Mouse (Mus musculus) hindbrain, embryonic 13.5 days (tissue): Measurements from ENCODE around the gene Fam69a. TPM values are rescaled to one million over a fixed set of nuclear protein-coding genes. Genes with fewer than 3 reads are reported as not detected.
"Not testable (repeated sequence)": the region's sequence is repeated elsewhere in the genome, so short reads cannot be mapped to it uniquely, and the experiment has no call there.

ENCODE experiments used
- ATAC-seq: fragments of 200-750 bp; cut with Nextera tagmentation; 2 replicates; pipeline ENCODE4 v1.8.0; 2017; ENCODE audit warnings: moderate TSS enrichment; ENCODE audit not compliant: low FRiP score
- H3K27ac ChIP-seq: fragments of 300-500 bp; sonication (generic); 2 replicates; pipeline ENCODE4 v1.5.1; 2015; ENCODE audit warnings: inconsistent platforms, mild to moderate bottlenecking, moderate library complexity
- H3K27me3 ChIP-seq: fragments of 300-500 bp; sonication (generic); 2 replicates; pipeline ENCODE4 v1.6.1; 2015; ENCODE audit warnings: mild to moderate bottlenecking, inconsistent platforms
- H3K36me3 ChIP-seq: fragments of 300-500 bp; sonication (generic); 2 replicates; pipeline ENCODE4 v1.6.1; 2015; ENCODE audit warnings: mild to moderate bottlenecking, inconsistent platforms
- H3K4me1 ChIP-seq: fragments of 300-500 bp; sonication (generic); replicated peaks from 2 replicates; pipeline ENCODE4 v1.6.1; 2015; ENCODE audit warnings: inconsistent platforms
- H3K4me2 ChIP-seq: fragments of 300-500 bp; sonication (generic); 2 replicates; pipeline ENCODE4 v1.6.1; 2015; ENCODE audit warnings: inconsistent platforms, mild to moderate bottlenecking, moderate library complexity
- H3K4me3 ChIP-seq: fragments of 300-500 bp; sonication (generic); 2 replicates; pipeline ENCODE4 v1.5.1; 2015; ENCODE audit warnings: mild to moderate bottlenecking, inconsistent platforms
- H3K9ac ChIP-seq: fragments of 300-500 bp; sonication (generic); 2 replicates; pipeline ENCODE4 v1.6.1; 2015; ENCODE audit warnings: mild to moderate bottlenecking, inconsistent platforms
- H3K9me3 ChIP-seq: fragments of 300-500 bp; sonication (generic); 2 replicates; pipeline ENCODE4 v1.6.1; 2016; ENCODE audit warnings: inconsistent platforms
- WGBS: fragments of 180-500 bp; shearing (Covaris S2); methylation state at CpG from one replicate; pipeline ENCODE4 v1.1.7; 2015; 5-methylcytosine and 5-hydroxymethylcytosine counted together
- polyA plus RNA-seq: library from polyadenylated mRNA; unstranded; fragments of >200 nt; fragmentation: Nextera tagmentation; extraction: Ambion mirVana; gene quantifications from 2 replicates; pipeline ENCODE4 v1.2.1, GENCODE M21; 2015

Fam69a gene
- polyA plus RNA-seq, 1 experiment from 2014 or later: 44.6 TPM

DNA sequence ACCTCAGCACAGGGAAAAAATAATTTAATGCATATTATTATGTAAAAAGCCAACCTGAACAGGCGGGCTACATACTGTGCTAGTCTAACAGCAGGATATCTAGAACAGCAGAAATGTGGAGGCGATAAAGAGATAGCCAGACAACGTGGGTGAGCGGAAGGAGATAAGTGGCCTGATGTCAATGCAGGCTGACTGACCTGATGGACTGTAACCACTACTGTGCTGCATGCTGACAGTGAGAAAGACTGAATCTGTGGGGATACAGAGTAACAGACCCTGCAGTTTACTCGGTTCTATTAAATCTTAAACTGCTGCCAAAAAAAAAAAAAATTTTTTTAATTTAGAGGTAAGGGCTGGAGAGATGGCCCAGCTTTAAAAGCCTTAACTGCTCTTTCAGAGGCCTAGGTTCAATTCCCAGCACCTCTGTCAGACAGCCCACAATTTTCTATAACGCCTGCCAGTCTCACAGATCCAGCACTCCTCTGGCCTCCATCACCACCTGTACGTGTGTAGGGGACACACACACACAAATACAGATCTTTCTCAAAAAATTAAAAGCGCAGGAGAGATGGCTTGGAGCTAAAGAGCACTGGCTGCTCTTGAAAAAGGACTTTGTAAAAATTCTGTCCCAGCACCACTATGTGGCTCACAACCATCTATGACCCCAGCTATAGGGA lies 27.1 kb downstream of the Fam69a start:
- Histone ChIP-seq H3K4me2 (no peak overlapping the region), H3K9ac (no peak overlapping the region), H3K27me3 (no peaks in the 10 kb centered on the region), H3K9me3 (no peaks in the 10 kb centered on the region), H3K4me3 (no peak overlapping the region), H3K36me3 (no peaks in the 10 kb centered on the region), H3K4me1 (peaks cover 13% of the 10 kb centered on the region), H3K27ac (no peak overlapping the region)
- WGBS: 79% methylated on average over 8 of the region's 8 CpGs
- no peak for ATAC-seq

DNA sequence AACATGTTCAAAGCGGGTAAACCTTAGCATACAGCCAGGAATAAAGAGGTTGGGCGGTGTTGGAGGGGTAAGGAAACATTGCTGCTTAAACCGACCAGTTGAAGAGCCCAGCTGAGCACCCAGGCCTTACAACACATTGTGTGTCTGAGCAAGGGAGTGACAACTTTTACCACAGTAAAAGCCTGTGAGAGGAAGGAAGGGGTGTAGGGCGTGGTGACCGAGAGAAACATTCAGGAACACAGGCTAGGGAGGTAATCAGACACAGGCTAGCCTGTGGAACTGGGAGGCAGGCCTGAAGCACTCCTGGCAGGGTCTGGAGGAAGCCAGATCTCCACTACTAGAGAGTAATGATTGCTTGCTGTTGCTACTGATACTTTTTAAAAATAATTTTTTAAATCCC lies 36.2 kb downstream of the Fam69a start:
- no peaks in the 10 kb centered on the region for H3K4me1 ChIP-seq
- no peaks in the 10 kb centered on the region for H3K27me3 ChIP-seq
- H3K9me3 ChIP-seq: no peaks in the 10 kb centered on the region
- H3K36me3 ChIP-seq: no peaks in the 10 kb centered on the region
- no peak overlapping the region for H3K4me3 ChIP-seq
- ATAC-seq: no peak
- no peak overlapping the region for H3K4me2 ChIP-seq
- H3K9ac ChIP-seq: no peak overlapping the region
- 80% methylated on average over 5 of the region's 5 CpGs for WGBS
- no peak overlapping the region for H3K27ac ChIP-seq

DNA sequence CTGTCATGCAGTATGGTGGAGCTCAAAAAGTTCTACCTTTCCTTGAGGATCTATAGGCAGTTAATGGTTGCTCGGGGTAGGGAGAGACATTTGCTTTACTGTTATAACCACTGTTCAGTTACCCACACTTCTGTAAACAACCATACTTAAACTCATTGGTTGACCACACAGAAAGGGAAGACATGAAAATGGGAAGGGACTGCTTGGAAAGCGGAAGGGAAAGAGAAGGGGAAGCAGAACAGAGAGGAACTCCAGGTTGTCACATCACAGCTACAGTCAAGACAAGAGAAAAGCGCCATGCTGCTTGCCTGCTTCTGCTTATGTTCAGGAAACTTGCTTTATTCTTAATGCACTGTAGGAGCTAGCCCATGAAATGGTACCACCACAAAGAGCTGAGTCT lies 37.3 kb downstream of the Fam69a start:
- H3K4me3 ChIP-seq: no peak overlapping the region
- no peaks in the 10 kb centered on the region for H3K27me3 ChIP-seq
- H3K4me1 ChIP-seq: no peaks in the 10 kb centered on the region
- no peak overlapping the region for H3K4me2 ChIP-seq
- 89% methylated on average over 3 of the region's 3 CpGs for WGBS
- H3K36me3 ChIP-seq: no peaks in the 10 kb centered on the region
- ATAC-seq: no peak
- H3K9ac ChIP-seq: no peak overlapping the region
- no peaks in the 10 kb centered on the region for H3K9me3 ChIP-seq
- no peak overlapping the region for H3K27ac ChIP-seq

DNA sequence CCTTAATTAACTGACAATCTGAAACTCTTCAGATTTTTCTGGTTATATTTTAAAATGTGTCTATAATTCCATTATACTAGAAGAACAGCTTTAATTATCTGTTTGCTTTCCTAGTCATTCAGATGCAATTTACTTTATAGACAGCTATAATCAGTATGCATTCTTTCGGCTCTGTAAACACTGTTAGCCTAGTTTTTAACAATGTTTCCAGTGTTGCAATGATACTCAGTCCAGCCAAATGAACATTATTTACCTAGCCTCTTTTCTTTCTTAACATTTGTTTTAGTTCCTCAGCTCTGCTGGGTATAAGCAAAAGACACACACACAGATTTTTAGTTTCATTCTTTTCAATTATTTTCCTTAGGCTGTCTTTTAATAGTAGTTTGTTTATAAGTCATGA lies 38.0 kb downstream of the Fam69a start:
- Histone ChIP-seq H3K27me3 (no peaks in the 10 kb centered on the region), H3K36me3 (no peaks in the 10 kb centered on the region), H3K27ac (no peak overlapping the region), H3K4me1 (no peaks in the 10 kb centered on the region), H3K4me2 (no peak overlapping the region), H3K9ac (no peak overlapping the region), H3K4me3 (no peak overlapping the region), H3K9me3 (no peaks in the 10 kb centered on the region)
- ATAC-seq: no peak
- WGBS: 89% methylated on average over 1 of the region's 1 CpGs

- H3K9me3 ChIP-seq: no peaks in the 10 kb centered on the region
- no peak overlapping the region for H3K9ac ChIP-seq
- no peak for ATAC-seq
- 80% methylated on average over 2 of the region's 2 CpGs for WGBS
- H3K4me2 ChIP-seq: no peak overlapping the region
- H3K27me3 ChIP-seq: no peaks in the 10 kb centered on the region
- no peak overlapping the region for H3K27ac ChIP-seq
- H3K4me3 ChIP-seq: no peak overlapping the region
- no peaks in the 10 kb centered on the region for H3K4me1 ChIP-seq
- H3K36me3 ChIP-seq: no peaks in the 10 kb centered on the region
Measured at GRCm38 (mm10) chr5:107947548-107947947, 39.3 kb downstream of the Fam69a start.

DNA sequence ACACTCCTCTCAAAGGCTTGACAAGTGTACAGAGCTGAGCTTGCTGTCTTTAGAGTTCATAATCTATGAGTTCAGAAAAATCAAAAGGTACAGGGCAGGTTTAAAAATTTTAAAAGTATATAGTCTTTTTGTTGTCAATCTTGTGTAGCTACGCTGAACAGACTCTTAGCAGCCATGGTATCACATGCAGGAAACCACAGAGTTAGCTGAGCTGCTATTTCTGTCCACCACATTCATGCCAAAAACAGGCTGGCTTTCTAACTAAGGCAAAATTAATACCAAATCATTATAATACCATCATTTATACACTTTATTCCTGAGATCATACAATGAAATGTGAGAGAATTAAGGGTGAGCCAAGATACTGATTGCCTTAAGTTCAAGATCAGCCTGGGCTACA lies 40.4 kb downstream of the Fam69a start:
- no peaks in the 10 kb centered on the region for H3K27me3 ChIP-seq
- no peaks in the 10 kb centered on the region for H3K9me3 ChIP-seq
- ATAC-seq: no peak
- no peaks in the 10 kb centered on the region for H3K36me3 ChIP-seq
- no peak overlapping the region for H3K4me3 ChIP-seq
- no peaks in the 10 kb centered on the region for H3K4me1 ChIP-seq
- H3K27ac ChIP-seq: no peak overlapping the region
- WGBS: 93% methylated on average over 1 of the region's 1 CpGs
- no peak overlapping the region for H3K9ac ChIP-seq
- no peak overlapping the region for H3K4me2 ChIP-seq

GRCm38 (mm10) chr5:107943526-107943925 lies 43.4 kb downstream of the Fam69a start:
- H3K27me3 ChIP-seq: no peaks in the 10 kb centered on the region
- no peak overlapping the region for H3K27ac ChIP-seq
- H3K9me3 ChIP-seq: no peaks in the 10 kb centered on the region
- H3K4me2 ChIP-seq: no peak overlapping the region
- H3K4me1 ChIP-seq: no peaks in the 10 kb centered on the region
- no peak overlapping the region for H3K4me3 ChIP-seq
- H3K9ac ChIP-seq: no peak overlapping the region
- ATAC-seq: no peak
- 96% methylated on average over 6 of the region's 6 CpGs for WGBS
- H3K36me3 ChIP-seq: no peaks in the 10 kb centered on the region

DNA sequence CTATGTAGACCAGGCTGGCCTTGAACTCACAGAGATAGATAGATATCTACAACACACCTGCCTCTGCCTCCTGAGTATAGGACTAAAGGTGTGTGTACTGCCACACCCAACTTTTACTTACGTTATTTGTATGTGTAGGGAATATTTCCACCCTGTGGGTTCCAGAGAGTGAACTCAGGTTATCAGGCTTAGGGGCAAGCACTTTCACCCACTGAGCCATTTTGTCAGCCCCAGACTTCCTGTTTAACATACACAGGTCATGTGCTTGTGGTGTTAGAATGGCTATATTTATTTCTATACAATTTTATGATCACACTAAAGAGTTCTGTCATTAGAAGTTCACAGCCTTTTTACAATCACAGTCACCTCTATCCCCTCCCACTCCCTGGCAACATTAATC lies 43.9 kb downstream of the Fam69a start:
- Histone ChIP-seq H3K27me3 (no peaks in the 10 kb centered on the region), H3K9me3 (no peaks in the 10 kb centered on the region), H3K9ac (no peak overlapping the region), H3K36me3 (no peaks in the 10 kb centered on the region), H3K4me1 (no peaks in the 10 kb centered on the region), H3K4me3 (no peak overlapping the region), H3K27ac (no peak overlapping the region), H3K4me2 (no peak overlapping the region)
- WGBS: 93% methylated on average over 1 of the region's 1 CpGs
- ATAC-seq: no peak

- H3K27me3 ChIP-seq: no peaks in the 10 kb centered on the region
- no peaks in the 10 kb centered on the region for H3K4me1 ChIP-seq
- 60% methylated on average over 6 of the region's 6 CpGs for WGBS
- H3K36me3 ChIP-seq: no peaks in the 10 kb centered on the region
- H3K9me3 ChIP-seq: no peaks in the 10 kb centered on the region
- no peak overlapping the region for H3K9ac ChIP-seq
- H3K4me2 ChIP-seq: no peak overlapping the region
- H3K4me3 ChIP-seq: no peak overlapping the region
- ATAC-seq: no peak
- H3K27ac ChIP-seq: no peak overlapping the region
Measured at GRCm38 (mm10) chr5:107941222-107941621, 45.7 kb downstream of the Fam69a start.

DNA sequence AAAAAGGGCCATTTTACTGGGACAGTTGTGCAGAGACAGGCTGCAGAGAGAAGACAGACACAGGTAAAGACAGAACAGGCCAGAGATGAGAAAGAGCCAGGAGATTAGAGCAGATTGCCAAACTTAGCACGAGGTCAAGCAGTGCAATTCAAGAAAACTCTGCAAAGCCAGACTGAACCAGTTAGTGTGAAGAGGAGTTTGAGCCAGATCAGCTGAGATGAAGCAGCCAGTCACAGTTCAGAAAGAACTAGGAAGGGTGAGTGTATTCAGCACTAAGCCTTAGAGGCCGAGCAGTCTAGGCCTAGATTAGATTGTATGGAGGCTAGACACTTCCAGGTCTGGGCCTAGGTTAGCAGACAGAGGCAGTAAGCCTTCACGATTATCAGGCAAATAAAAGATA lies 47.2 kb downstream of the Fam69a start:
- H3K36me3 ChIP-seq: no peaks in the 10 kb centered on the region
- H3K27ac ChIP-seq: no peak overlapping the region
- no peak overlapping the region for H3K4me3 ChIP-seq
- H3K9me3 ChIP-seq: no peaks in the 10 kb centered on the region
- no peaks in the 10 kb centered on the region for H3K27me3 ChIP-seq
- no peak for ATAC-seq
- WGBS: 93% methylated on average over 3 of the region's 3 CpGs
- H3K4me2 ChIP-seq: no peak overlapping the region
- H3K4me1 ChIP-seq: no peaks in the 10 kb centered on the region
- H3K9ac ChIP-seq: no peak overlapping the region

- no peaks in the 10 kb centered on the region for H3K36me3 ChIP-seq
- no peaks in the 10 kb centered on the region for H3K9me3 ChIP-seq
- no peak overlapping the region for H3K27ac ChIP-seq
- no peaks in the 10 kb centered on the region for H3K27me3 ChIP-seq
- WGBS: 96% methylated on average over 2 of the region's 2 CpGs
- no peak for ATAC-seq
- no peak overlapping the region for H3K4me3 ChIP-seq
- H3K4me2 ChIP-seq: no peak overlapping the region
- no peak overlapping the region for H3K9ac ChIP-seq
- H3K4me1 ChIP-seq: 0 out of 2 replicates have a peak, but pooled peaks cover under 1% of the 10 kb centered on the region
Measured at GRCm38 (mm10) chr5:107938886-107939285, 48.0 kb downstream of the Fam69a start.

DNA sequence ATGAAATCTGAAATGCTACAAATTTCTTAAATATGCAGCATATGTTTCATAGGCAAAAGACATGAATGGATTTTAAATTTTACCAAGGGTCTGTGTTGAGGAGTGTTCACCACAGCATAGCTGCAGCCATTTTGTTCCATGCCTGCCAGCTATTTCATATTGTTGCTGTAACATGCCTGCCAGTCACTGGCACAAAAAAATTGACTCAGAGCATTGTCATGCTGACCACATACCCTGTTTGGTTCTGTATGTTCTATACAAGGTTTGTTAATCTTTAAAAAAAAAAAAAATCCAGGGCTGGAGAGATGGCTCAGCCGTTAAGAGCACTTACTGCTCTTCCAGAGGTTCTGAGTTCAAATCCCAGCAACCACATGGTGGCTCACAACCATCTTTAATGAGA lies 48.4 kb downstream of the Fam69a start:
- H3K27ac ChIP-seq, H3K9ac ChIP-seq, H3K36me3 ChIP-seq, H3K27me3 ChIP-seq, H3K9me3 ChIP-seq, H3K4me2 ChIP-seq, ATAC-seq, H3K4me1 ChIP-seq, H3K4me3 ChIP-seq: not testable (repeated sequence)
- 71% methylated on average over 1 of the region's 1 CpGs for WGBS

GRCm38 (mm10) chr5:107936625-107937389 lies 50.1 kb downstream of the Fam69a start:
- Histone ChIP-seq H3K36me3 (no peaks in the 10 kb centered on the region), H3K9me3 (no peaks in the 10 kb centered on the region), H3K27ac (no peak overlapping the region), H3K9ac (no peak overlapping the region), H3K4me3 (no peak overlapping the region), H3K4me1 (peaks cover 10% of the 10 kb centered on the region), H3K27me3 (no peaks in the 10 kb centered on the region), H3K4me2 (no peak overlapping the region)
- ATAC-seq: no peak
- 91% methylated on average over 10 of the region's 10 CpGs for WGBS
